Mouse (Mus musculus) forebrain, embryonic 12.5 days (tissue): ENCODE results near the gene Ppfia2. TPM values are rescaled to one million over a fixed set of nuclear protein-coding genes. Genes with fewer than 3 reads are reported as not detected.
A peak's percentile ranks its signal among the peaks of the same experiment; 100 is the strongest.

Experiments used
- ATAC-seq: fragments of 200-750 bp; cut with Nextera tagmentation; 2 replicates; pipeline ENCODE4 v1.8.0; 2017; ENCODE audit warnings: moderate TSS enrichment; ENCODE audit not compliant: low FRiP score
- H3K27ac ChIP-seq: fragments of 300-500 bp; sonication (generic); 2 replicates; pipeline ENCODE4 v1.5.1; 2016; ENCODE audit warnings: mild to moderate bottlenecking
- H3K27me3 ChIP-seq: fragments of 300-500 bp; sonication (generic); 2 replicates; pipeline ENCODE4 v1.6.1; 2016; ENCODE audit warnings: mild to moderate bottlenecking
- H3K36me3 ChIP-seq: fragments of 300-500 bp; sonication (generic); replicated peaks from 2 replicates; pipeline ENCODE4 v1.6.1; 2016; ENCODE audit warnings: mild to moderate bottlenecking
- H3K4me1 ChIP-seq: fragments of 300-500 bp; sonication (generic); 2 replicates; pipeline ENCODE4 v1.6.1; 2016
- H3K4me2 ChIP-seq: fragments of 300-500 bp; sonication (generic); 2 replicates; pipeline ENCODE4 v1.6.1; 2016; ENCODE audit warnings: mild to moderate bottlenecking, moderate library complexity
- H3K4me3 ChIP-seq: fragments of 300-500 bp; sonication (generic); replicated peaks from 2 replicates; pipeline ENCODE4 v1.5.1; 2016; ENCODE audit warnings: mild to moderate bottlenecking
- H3K9ac ChIP-seq: fragments of 300-500 bp; sonication (generic); 2 replicates; pipeline ENCODE4 v1.6.1; 2016; ENCODE audit warnings: mild to moderate bottlenecking
- H3K9me3 ChIP-seq: fragments of 300-500 bp; sonication (generic); 2 replicates; pipeline ENCODE4 v1.6.1; 2016
- WGBS: fragments of 180-500 bp; shearing (Covaris S2); methylation state at CpG from one replicate; pipeline ENCODE4 v1.1.7; 2016; 5-methylcytosine and 5-hydroxymethylcytosine counted together
- polyA plus RNA-seq: library from polyadenylated mRNA; unstranded; fragments of >200 nt; fragmentation: Nextera tagmentation; extraction: Ambion mirVana; gene quantifications from 2 replicates; pipeline ENCODE4 v1.2.1, GENCODE M21; 2016

Ppfia2 gene
- polyA plus RNA-seq, 1 experiment from 2014 or later = 8.9 TPM

- Histone ChIP-seq H3K4me2 (peak overlapping the region; percentile 44), H3K27ac (peak overlapping the region; percentile 66), H3K9me3 (no peaks in the 10 kb centered on the region), H3K27me3 (no peaks in the 10 kb centered on the region), H3K4me1 (peaks cover 5% of the 10 kb centered on the region; the same call in 1 of the 2 replicates), H3K4me3 (peak overlapping the region; percentile 15), H3K9ac (no peak overlapping the region), H3K36me3 (no peaks in the 10 kb centered on the region)
- peak; percentile 80 for ATAC-seq
- WGBS = 1% methylated on average over 7 of the region's 7 CpGs
These were observed 139.2 kb downstream of the Ppfia2 start for GRCm38 (mm10) chr10:106609177-106609981.

GRCm38 (mm10) chr10:106610222-106610621 lies 140.1 kb downstream of the Ppfia2 start:
- no peaks in the 10 kb centered on the region for H3K27me3 ChIP-seq
- 71% methylated on average over 3 of the region's 3 CpGs for WGBS
- no peak overlapping the region for H3K4me3 ChIP-seq
- H3K9ac ChIP-seq = no peak overlapping the region
- peak; percentile 4; the same call in 1 of the 2 replicates for ATAC-seq
- H3K9me3 ChIP-seq = no peaks in the 10 kb centered on the region
- H3K27ac ChIP-seq = no peak overlapping the region
- H3K36me3 ChIP-seq = no peaks in the 10 kb centered on the region
- H3K4me1 ChIP-seq = peaks cover 5% of the 10 kb centered on the region; the same call in 1 of the 2 replicates
- H3K4me2 ChIP-seq = no peak overlapping the region

GRCm38 (mm10) chr10:106618194-106618593 lies 148.1 kb downstream of the Ppfia2 start:
- WGBS = 65% methylated on average over 1 of the region's 1 CpGs
- no peak overlapping the region for H3K27ac ChIP-seq
- no peak overlapping the region for H3K4me2 ChIP-seq
- no peak for ATAC-seq
- no peaks in the 10 kb centered on the region for H3K4me1 ChIP-seq
- H3K27me3 ChIP-seq = no peaks in the 10 kb centered on the region
- H3K36me3 ChIP-seq = no peaks in the 10 kb centered on the region
- H3K9me3 ChIP-seq = no peaks in the 10 kb centered on the region
- no peak overlapping the region for H3K9ac ChIP-seq
- no peak overlapping the region for H3K4me3 ChIP-seq

GRCm38 (mm10) chr10:106620952-106621351 lies 150.8 kb downstream of the Ppfia2 start:
- WGBS = 96% methylated on average over 1 of the region's 1 CpGs
- Histone ChIP-seq H3K4me2 (no peak overlapping the region), H3K4me3 (no peak overlapping the region), H3K27ac (no peak overlapping the region), H3K9ac (no peak overlapping the region), H3K27me3 (no peaks in the 10 kb centered on the region), H3K9me3 (no peaks in the 10 kb centered on the region), H3K4me1 (no peaks in the 10 kb centered on the region), H3K36me3 (no peaks in the 10 kb centered on the region)
- ATAC-seq = no peak

- WGBS = 86% methylated on average over 10 of the region's 10 CpGs
- ATAC-seq = no peak
These were observed 153.2 kb downstream of the Ppfia2 start for GRCm38 (mm10) chr10:106623342-106623741.

GRCm38 (mm10) chr10:106632171-106632935 lies 162.2 kb downstream of the Ppfia2 start:
- peak overlapping the region; percentile 11 for H3K4me3 ChIP-seq
- no peaks in the 10 kb centered on the region for H3K27me3 ChIP-seq
- H3K9me3 ChIP-seq = no peaks in the 10 kb centered on the region
- 38% methylated on average over 18 of the region's 18 CpGs for WGBS
- 0 out of 2 replicates have a peak, but pooled peaks cover 7% of the 10 kb centered on the region for H3K4me1 ChIP-seq
- ATAC-seq = peak; percentile 93
- no peak overlapping the region for H3K9ac ChIP-seq
- no peaks in the 10 kb centered on the region for H3K36me3 ChIP-seq
- H3K27ac ChIP-seq = no peak overlapping the region
- peak overlapping the region; percentile 34 for H3K4me2 ChIP-seq

More at GRCm38 (mm10) chr10:106623342-106623741, 153.2 kb downstream of the Ppfia2 start:
- no peak overlapping the region for H3K4me2 ChIP-seq
- H3K9me3 ChIP-seq = no peaks in the 10 kb centered on the region
- H3K4me1 ChIP-seq = no peaks in the 10 kb centered on the region
- H3K9ac ChIP-seq = no peak overlapping the region
- no peaks in the 10 kb centered on the region for H3K27me3 ChIP-seq
- no peak overlapping the region for H3K4me3 ChIP-seq
- no peaks in the 10 kb centered on the region for H3K36me3 ChIP-seq
- no peak overlapping the region for H3K27ac ChIP-seq

GRCm38 (mm10) chr10:106633898-106634297 lies 163.8 kb downstream of the Ppfia2 start:
- no peaks in the 10 kb centered on the region for H3K9me3 ChIP-seq
- H3K4me2 ChIP-seq = no peak overlapping the region
- no peak for ATAC-seq
- H3K27ac ChIP-seq = no peak overlapping the region
- 0 out of 2 replicates have a peak, but pooled peaks cover 7% of the 10 kb centered on the region for H3K4me1 ChIP-seq
- no peak overlapping the region for H3K4me3 ChIP-seq
- H3K27me3 ChIP-seq = no peaks in the 10 kb centered on the region
- 72% methylated on average over 7 of the region's 7 CpGs for WGBS
- no peak overlapping the region for H3K9ac ChIP-seq
- no peaks in the 10 kb centered on the region for H3K36me3 ChIP-seq

GRCm38 (mm10) chr10:106652276-106652675 lies 182.1 kb downstream of the Ppfia2 start:
- Histone ChIP-seq H3K27ac (no peak overlapping the region), H3K9me3 (no peaks in the 10 kb centered on the region), H3K4me3 (no peak overlapping the region), H3K27me3 (no peaks in the 10 kb centered on the region), H3K9ac (no peak overlapping the region), H3K4me2 (no peak overlapping the region), H3K36me3 (no peaks in the 10 kb centered on the region), H3K4me1 (no peaks in the 10 kb centered on the region)
- 90% methylated on average over 4 of the region's 4 CpGs for WGBS
- no peak for ATAC-seq

GRCm38 (mm10) chr10:106665221-106665620 lies 195.1 kb downstream of the Ppfia2 start:
- Histone ChIP-seq H3K27me3 (no peaks in the 10 kb centered on the region), H3K4me1 (no peaks in the 10 kb centered on the region), H3K36me3 (no peaks in the 10 kb centered on the region), H3K4me3 (no peak overlapping the region), H3K4me2 (no peak overlapping the region), H3K9ac (no peak overlapping the region), H3K27ac (no peak overlapping the region), H3K9me3 (no peaks in the 10 kb centered on the region)
- WGBS = 92% methylated on average over 3 of the region's 3 CpGs
- no peak for ATAC-seq

GRCm38 (mm10) chr10:106670170-106670569 lies 200.0 kb downstream of the Ppfia2 start:
- no peak overlapping the region for H3K4me2 ChIP-seq
- no peak overlapping the region for H3K4me3 ChIP-seq
- WGBS = 90% methylated on average over 3 of the region's 3 CpGs
- H3K36me3 ChIP-seq = no peaks in the 10 kb centered on the region
- ATAC-seq = no peak
- no peaks in the 10 kb centered on the region for H3K9me3 ChIP-seq
- H3K27ac ChIP-seq = no peak overlapping the region
- H3K4me1 ChIP-seq = no peaks in the 10 kb centered on the region
- H3K27me3 ChIP-seq = no peaks in the 10 kb centered on the region
- no peak overlapping the region for H3K9ac ChIP-seq

- Histone ChIP-seq H3K4me2 (no peak overlapping the region), H3K4me1 (no peaks in the 10 kb centered on the region), H3K9me3 (no peaks in the 10 kb centered on the region), H3K27ac (no peak overlapping the region), H3K36me3 (no peaks in the 10 kb centered on the region), H3K4me3 (no peak overlapping the region), H3K9ac (no peak overlapping the region), H3K27me3 (no peaks in the 10 kb centered on the region)
- WGBS = 87% methylated on average over 5 of the region's 5 CpGs
- ATAC-seq = no peak
These were observed 211.3 kb downstream of the Ppfia2 start for GRCm38 (mm10) chr10:106681395-106681794.

GRCm38 (mm10) chr10:106685519-106685918 lies 215.4 kb downstream of the Ppfia2 start:
- ATAC-seq = no peak
- Histone ChIP-seq H3K9ac (no peak overlapping the region), H3K9me3 (no peaks in the 10 kb centered on the region), H3K4me2 (no peak overlapping the region), H3K4me3 (no peak overlapping the region), H3K36me3 (no peaks in the 10 kb centered on the region), H3K27ac (no peak overlapping the region), H3K27me3 (no peaks in the 10 kb centered on the region), H3K4me1 (no peaks in the 10 kb centered on the region)
- WGBS = 89% methylated on average over 3 of the region's 3 CpGs
